15 mouse cellular contexts compared by ENCODE assay signal in the genomic region with DNA sequence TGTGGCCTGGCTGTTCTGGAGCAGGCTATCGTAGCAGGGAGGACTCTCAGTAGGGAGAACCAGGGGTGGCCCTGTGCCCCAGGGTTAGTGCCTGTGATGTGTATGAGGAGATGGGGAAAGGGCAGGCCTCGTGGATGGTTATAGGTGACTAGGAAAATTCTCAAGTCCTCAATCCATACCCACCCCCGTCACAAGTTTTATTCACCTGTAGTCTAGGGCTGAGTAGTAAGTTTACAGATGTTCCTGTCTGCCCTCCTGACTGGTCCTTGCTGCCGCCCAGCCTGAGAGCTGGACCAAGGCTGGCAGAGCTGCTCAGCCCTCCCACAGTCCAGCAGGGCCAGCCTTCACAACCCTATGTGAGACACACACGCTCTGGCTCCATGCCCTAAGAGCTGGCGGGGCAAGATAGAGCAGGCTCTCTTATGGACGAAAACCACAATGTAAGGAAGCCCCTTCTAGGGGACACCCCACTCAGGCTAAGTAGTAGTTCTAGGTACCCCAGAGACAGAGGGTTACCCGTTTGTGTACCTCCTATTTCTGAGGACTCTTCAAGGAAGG. TPM values are rescaled to one million over a fixed set of nuclear protein-coding genes. Genes with fewer than 3 reads are reported as not detected.
DNase-seq lines count a peak whose midpoint lies in the region; ATAC-seq and TF ChIP-seq lines count a peak whose summit lies in the region.
"Had no signal": no experiment of that assay in that cellular context is flagged by ENCODE, and none has a peak within 500 bp of the region (broad histone marks: within the 10 kb centered on the region; RNA-seq: fewer than 3 reads in every experiment).

No protein-coding gene starts in this region.

- no peaks in the 10 kb centered on the region for H3K9me3 ChIP-seq in heart, embryonic 12.5 days (replicated peaks)
- H3K9me3 ChIP-seq in limb, embryonic 12.5 days = no peaks in the 10 kb centered on the region
- H3K9me3 ChIP-seq: midbrain, embryonic 12.5 days; stomach, embryonic 15.5 days had no signal

- no peak for TF ChIP-seq CTCF in left cerebral cortex, adult 2 months (IDR thresholded peaks at IDR 0.05)

- H3K4me2 ChIP-seq in heart, embryonic 12.5 days = no peak overlapping the region
- H3K4me2 ChIP-seq in limb, embryonic 12.5 days = no peak overlapping the region
- H3K4me2 ChIP-seq: midbrain, embryonic 12.5 days; stomach, embryonic 15.5 days had no signal

- 0 out of 2 replicates have a peak overlapping the region, but pooled peaks have one; percentile 33 for H3K9ac ChIP-seq in heart, embryonic 12.5 days
- no peak overlapping the region for H3K9ac ChIP-seq in limb, embryonic 12.5 days (replicated peaks)
- H3K9ac ChIP-seq: midbrain, embryonic 12.5 days; stomach, embryonic 15.5 days had no signal

- H3K27me3 ChIP-seq in heart, embryonic 12.5 days (replicated peaks) = no peaks in the 10 kb centered on the region
- H3K27me3 ChIP-seq in limb, embryonic 12.5 days = 0 out of 2 replicates have a peak, but pooled peaks cover 4% of the 10 kb centered on the region
- H3K27me3 ChIP-seq: stomach, embryonic 15.5 days had no signal

- intact Hi-C loops in left cerebral cortex, adult 2 months (cut with DNase I) = loop anchor here (5.0 kb wide), 1 partner anchor 38 kb away; a partner anchor contains a TSS

- WGBS in heart, embryonic 12.5 days = 77% methylated on average over 8 of the region's 8 CpGs
- 81% methylated on average over 8 of the region's 8 CpGs for WGBS in limb, embryonic 12.5 days

- H3K36me3 ChIP-seq in heart, embryonic 12.5 days = peaks cover 6% of the 10 kb centered on the region; the same call in 1 of the 2 replicates
- H3K36me3 ChIP-seq in limb, embryonic 12.5 days = peaks cover 17% of the 10 kb centered on the region
- H3K36me3 ChIP-seq: stomach, embryonic 15.5 days had no signal

- DNase-seq in heart, adult 9 months (ENCODE audit: low spot score in 2 of 2) = no peak
- no peak for DNase-seq in left cerebral cortex, adult 2 months (ENCODE audit: extremely low spot score in 1 of 2, low spot score in 2 of 2)
- no peak for DNase-seq in left cerebral cortex, adult 9 months (ENCODE audit: low spot score in 2 of 2)
- peak; percentile 42 for DNase-seq in cerebellum, adult 8-10 months
- DNase-seq in adrenal gland, postnatal 14 days = no peak
- no peak for DNase-seq in adrenal gland, adult 8-10 months
- DNase-seq: right cerebral cortex, postnatal 4 days; thymus, postnatal 4 days had no signal

- ATAC-seq in heart, embryonic 12.5 days (ENCODE audit: insufficient number of reproducible peaks, low FRiP score) = no peak
- no peak for ATAC-seq in limb, embryonic 12.5 days (ENCODE audit: insufficient number of reproducible peaks, insufficient read depth, low FRiP score, low TSS enrichment, low read depth)
- ATAC-seq: activated CD4-positive, CD25-positive, alpha-beta regulatory T cell, adult 4 months had no signal

- H3K27ac ChIP-seq in heart, embryonic 12.5 days (ENCODE audit: poor library complexity, severe bottlenecking) = no peak overlapping the region
- peak overlapping the region; percentile 69 for H3K27ac ChIP-seq in left cerebral cortex, adult 2 months
- H3K27ac ChIP-seq in limb, embryonic 12.5 days = 0 out of 2 replicates have a peak overlapping the region, but pooled peaks have one; percentile 66
- H3K27ac ChIP-seq: midbrain, embryonic 12.5 days; stomach, embryonic 15.5 days had no signal

- peaks cover 67% of the 10 kb centered on the region for H3K4me1 ChIP-seq in heart, embryonic 12.5 days (replicated peaks)
- H3K4me1 ChIP-seq in limb, embryonic 12.5 days (replicated peaks) = peaks cover 40% of the 10 kb centered on the region

- H3K4me3 ChIP-seq in heart, embryonic 12.5 days = no peak overlapping the region
- no peak overlapping the region for H3K4me3 ChIP-seq in left cerebral cortex, adult 2 months
- no peak overlapping the region for H3K4me3 ChIP-seq in limb, embryonic 12.5 days (replicated peaks)
- H3K4me3 ChIP-seq: midbrain, embryonic 12.5 days; stomach, embryonic 15.5 days had no signal

RNA-seq across cellular contexts. Expression of a gene that starts 17.9 kb away (rescaled TPM):
- 9.1 and 10.0 TPM in 2 replicates for polyA plus RNA-seq in heart, embryonic 12.5 days (2016; fragmentation: Nextera tagmentation; extraction: Ambion mirVana)
- total RNA-seq in left cerebral cortex, adult 2 months (2021) = 100 to 1,000 TPM; 128 to 140 TPM
- 20.9 and 22.2 TPM in 2 replicates for polyA plus RNA-seq in limb, embryonic 12.5 days (2016; fragmentation: Nextera tagmentation; extraction: Ambion mirVana)
- total RNA-seq in adrenal gland, postnatal 14 days (2021) = 10.3 and 17.2 TPM in 2 replicates
- total RNA-seq in adrenal gland, adult 8-10 months (2022) = 10 to 100 TPM in 2 of 4 experiments, 1 to 10 TPM in 2; 2.0 to 13.0 (median 8.0) TPM
- polyA plus RNA-seq: activated CD4-positive, CD25-positive, alpha-beta regulatory T cell, adult 4 months had no signal

RNA-seq across cellular contexts. Expression of a gene that starts 40.3 kb away (rescaled TPM):
- 69.9 and 72.1 TPM in 2 replicates for polyA plus RNA-seq in heart, embryonic 12.5 days (2016; fragmentation: Nextera tagmentation; extraction: Ambion mirVana)
- 1 to 10 TPM; 6.1 to 6.6 TPM for total RNA-seq in left cerebral cortex, adult 2 months (2021)
- polyA plus RNA-seq in limb, embryonic 12.5 days (2016; fragmentation: Nextera tagmentation; extraction: Ambion mirVana) = 117 and 118 TPM in 2 replicates
- total RNA-seq in adrenal gland, postnatal 14 days (2021) = 22.5 and 24.7 TPM in 2 replicates
- 10 to 100 TPM; 12.9 to 22.5 (median 17.7) TPM for total RNA-seq in adrenal gland, adult 8-10 months (2022)
- total RNA-seq: MEL had no signal

RNA-seq across cellular contexts. Expression of a gene that starts 56.5 kb away (rescaled TPM):
- not detected in 2 replicates for polyA plus RNA-seq in heart, embryonic 12.5 days (2016; fragmentation: Nextera tagmentation; extraction: Ambion mirVana)
- total RNA-seq in left cerebral cortex, adult 2 months (2021) = 1 to 10 TPM; 6.1 to 8.1 TPM
- not detected in 2 replicates for polyA plus RNA-seq in limb, embryonic 12.5 days (2016; fragmentation: Nextera tagmentation; extraction: Ambion mirVana)
- 3.8 and 4.1 TPM in 2 replicates for total RNA-seq in adrenal gland, postnatal 14 days (2021)
- total RNA-seq in adrenal gland, adult 8-10 months (2022) = 1 to 10 TPM; 1.4 to 2.6 (median 2.1) TPM
- total RNA-seq: MEL had no signal
- polyA plus RNA-seq: activated CD4-positive, CD25-positive, alpha-beta regulatory T cell, adult 4 months; intestine, embryonic 14.5 days; midbrain, embryonic 12.5 days had no signal
